Mouse (Mus musculus): ENCODE measurements around the gene 2210016F16Rik.
A peak's percentile ranks its signal among the peaks of the same experiment; 100 is the strongest.
"Not testable (repeated sequence)": the region's sequence is repeated elsewhere in the genome, so short reads cannot be mapped to it uniquely, and the experiment has no call there.

2210016F16Rik gene

DNA sequence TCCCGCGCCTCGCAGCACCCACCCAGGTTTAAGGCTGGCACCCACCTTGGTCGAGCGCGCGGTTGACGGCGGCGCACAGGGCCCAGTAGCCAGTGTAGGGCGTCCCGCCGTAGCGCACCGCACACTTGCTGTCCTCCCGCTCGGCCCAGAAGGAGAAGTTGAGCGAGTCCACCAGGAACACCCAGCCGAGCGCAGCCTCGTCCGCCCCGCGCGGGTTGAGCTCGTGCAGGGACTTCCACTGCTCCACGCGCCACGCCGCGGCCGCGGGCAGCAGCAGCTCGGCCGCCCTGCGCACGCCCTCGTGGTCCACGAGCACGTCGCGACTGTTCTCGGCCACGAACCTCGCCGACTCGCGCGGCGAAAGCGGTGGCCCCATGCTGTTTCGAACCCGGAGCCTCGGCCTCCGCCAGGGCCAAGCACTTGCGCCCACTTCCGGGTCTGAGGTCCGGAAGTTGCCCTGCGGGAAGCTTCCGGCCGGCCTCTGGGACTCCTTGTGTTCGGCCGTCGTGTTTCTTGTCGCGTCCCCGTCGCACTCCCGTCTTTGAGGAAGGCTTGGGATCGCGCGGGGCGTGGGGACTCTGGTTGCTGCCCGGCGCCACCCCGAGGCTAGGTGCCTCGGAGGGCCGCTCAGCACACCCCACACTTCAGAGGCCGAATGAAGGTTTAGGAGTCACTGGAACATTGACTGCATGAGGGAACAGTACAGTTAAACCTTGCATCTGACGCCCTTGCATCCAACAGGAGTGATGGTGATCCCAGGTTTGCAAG is at the start of gene 2210016F16Rik:
2210016F16Rik (minus strand) TSS at position 447 of the 768 bp plus-strand sequence.
- DNase-seq (ENCODE audit: low read depth), result no peak

GRCm38 (mm10) chr13:58423061-58423660 is 38.1 kb upstream of the 2210016F16Rik start:
- no peak for DNase-seq (ENCODE audit: low read depth)

DNA sequence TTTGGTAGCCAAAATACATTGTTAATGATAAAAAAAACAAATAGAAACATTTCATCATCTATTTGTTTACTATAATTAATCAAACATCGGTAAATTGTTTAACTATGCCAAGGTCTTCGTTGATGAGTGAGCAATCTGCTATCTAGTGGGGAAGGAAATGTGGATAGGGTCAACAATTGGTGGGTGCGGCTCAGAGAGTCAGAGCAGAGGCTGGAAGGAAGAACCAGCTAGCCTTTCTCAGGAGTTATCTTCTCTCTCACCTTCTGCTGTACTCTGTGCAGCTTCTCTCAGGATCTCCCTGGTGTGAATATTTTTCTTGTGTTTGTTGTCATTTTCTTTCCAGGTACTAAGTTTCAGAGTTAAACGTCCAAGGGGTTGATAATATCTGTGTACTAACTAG is 37.2 kb upstream of the 2210016F16Rik start:
- DNase-seq (ENCODE audit: low read depth), result no peak

DNA sequence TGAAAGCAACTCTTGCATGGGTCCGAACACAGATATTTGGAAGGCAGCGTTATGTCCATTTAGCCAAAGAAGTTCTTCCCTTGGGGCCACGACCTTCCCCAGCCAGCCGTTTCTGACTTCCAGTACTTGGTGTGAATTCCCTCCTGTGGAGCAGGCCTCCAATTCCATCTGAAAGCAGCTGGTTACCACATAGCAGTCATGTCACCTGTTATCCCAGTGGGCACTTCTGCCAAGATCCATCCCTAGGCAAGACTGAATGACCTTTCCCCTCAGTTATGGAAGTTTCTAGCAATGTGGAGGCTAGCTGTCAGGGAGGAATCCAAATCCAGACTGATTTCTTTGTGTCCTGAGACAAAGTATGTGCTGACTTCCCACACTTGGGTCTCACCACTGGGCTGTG is 36.0 kb upstream of the 2210016F16Rik start:
- no peak for DNase-seq (ENCODE audit: low read depth)

- no peak for DNase-seq (ENCODE audit: low read depth)
Observed at GRCm38 (mm10) chr13:58419266-58419665, 34.2 kb upstream of the 2210016F16Rik start.

- DNase-seq (ENCODE audit: low read depth), result no peak
Observed at GRCm38 (mm10) chr13:58418656-58419055, 33.6 kb upstream of the 2210016F16Rik start.

DNA sequence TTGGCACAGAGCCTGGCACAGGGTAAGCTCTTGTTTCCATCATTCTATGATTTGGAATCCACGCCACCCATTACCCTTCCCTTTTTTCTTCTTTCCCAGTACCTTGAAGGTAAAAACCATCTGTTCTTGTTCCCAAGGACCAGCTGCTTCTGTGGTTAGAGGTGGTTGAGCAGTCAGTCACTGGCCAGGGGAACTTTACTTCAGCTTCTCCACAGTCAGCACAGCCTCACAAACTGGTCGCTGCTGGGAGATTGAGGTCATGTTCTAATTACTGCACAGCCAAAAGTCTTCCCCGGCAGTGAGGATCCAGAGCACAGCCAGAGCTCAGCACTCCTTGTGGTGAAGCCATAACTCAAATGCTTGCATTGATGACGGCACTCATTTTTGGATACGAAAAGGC is 30.8 kb upstream of the 2210016F16Rik start:
- no peak for DNase-seq (ENCODE audit: low read depth)

DNA sequence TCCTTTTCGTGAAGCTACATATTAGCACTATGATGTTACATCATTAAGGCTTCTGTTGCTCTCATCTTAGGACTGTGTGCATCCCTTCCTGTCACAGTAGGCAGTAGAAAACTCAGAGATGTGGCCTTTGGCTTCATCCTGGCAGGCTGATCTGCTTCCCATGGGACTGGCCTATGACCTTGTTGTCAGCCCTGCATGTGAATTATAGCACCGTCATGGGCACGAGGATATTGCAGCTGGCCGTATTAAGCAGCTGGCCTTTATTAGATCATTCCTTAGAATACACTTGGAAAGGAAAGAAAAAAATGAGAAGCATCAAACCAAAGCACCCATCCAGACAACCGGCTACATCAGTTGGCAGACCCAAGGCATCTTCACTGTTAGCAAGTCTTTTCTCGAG is 30.3 kb upstream of the 2210016F16Rik start:
- DNase-seq (ENCODE audit: low read depth), result no peak

DNA sequence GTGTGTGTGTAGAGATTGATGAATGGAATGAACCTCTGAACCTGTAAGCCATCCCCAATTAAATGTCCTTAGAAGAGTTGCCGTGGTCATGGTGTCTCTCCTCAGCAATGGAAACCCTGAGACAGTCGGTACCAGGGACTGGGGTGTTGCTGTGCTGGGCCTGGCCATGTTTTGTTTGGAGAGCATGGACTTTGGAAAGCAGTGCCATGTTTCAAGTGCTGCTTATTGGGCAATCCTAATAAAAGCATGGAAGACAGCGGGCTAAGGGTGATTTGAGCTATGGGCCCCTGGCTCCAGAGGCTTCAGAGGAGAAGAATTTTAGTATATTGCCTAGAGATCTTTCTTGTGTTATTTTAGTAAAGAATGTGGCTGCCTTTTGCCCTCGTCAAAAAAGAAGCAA is 26.0 kb upstream of the 2210016F16Rik start:
- DNase-seq (ENCODE audit: low read depth), result no peak

GRCm38 (mm10) chr13:58403243-58403642 is 18.2 kb upstream of the 2210016F16Rik start, which contains the start of gene Hnrnpk:
Gene Hnrnpk, minus strand, starts transcription at chr13:58403343.
- DNase-seq (ENCODE audit: low read depth), result not testable (repeated sequence)

DNA sequence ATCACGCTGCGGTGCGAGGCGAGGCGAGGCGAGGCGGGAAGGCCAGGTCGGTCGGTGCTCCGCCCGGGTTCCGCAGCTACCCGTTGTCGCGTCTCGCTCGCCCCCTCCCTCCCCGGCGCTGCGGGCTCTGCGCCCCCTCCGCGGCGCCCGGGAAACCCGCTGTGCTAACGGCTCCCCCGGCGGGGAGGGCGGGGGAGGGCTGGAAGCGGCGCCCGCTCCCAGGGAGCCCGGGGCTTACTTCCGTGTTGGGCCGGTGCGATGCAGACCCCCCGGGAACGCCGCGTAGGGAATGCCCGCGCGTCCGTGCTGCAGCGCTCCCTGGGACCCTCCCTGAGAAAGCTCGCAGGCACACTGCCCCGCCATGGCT is 17.7 kb upstream of the 2210016F16Rik start:
- DNase-seq (ENCODE audit: low read depth), result no peak

DNA sequence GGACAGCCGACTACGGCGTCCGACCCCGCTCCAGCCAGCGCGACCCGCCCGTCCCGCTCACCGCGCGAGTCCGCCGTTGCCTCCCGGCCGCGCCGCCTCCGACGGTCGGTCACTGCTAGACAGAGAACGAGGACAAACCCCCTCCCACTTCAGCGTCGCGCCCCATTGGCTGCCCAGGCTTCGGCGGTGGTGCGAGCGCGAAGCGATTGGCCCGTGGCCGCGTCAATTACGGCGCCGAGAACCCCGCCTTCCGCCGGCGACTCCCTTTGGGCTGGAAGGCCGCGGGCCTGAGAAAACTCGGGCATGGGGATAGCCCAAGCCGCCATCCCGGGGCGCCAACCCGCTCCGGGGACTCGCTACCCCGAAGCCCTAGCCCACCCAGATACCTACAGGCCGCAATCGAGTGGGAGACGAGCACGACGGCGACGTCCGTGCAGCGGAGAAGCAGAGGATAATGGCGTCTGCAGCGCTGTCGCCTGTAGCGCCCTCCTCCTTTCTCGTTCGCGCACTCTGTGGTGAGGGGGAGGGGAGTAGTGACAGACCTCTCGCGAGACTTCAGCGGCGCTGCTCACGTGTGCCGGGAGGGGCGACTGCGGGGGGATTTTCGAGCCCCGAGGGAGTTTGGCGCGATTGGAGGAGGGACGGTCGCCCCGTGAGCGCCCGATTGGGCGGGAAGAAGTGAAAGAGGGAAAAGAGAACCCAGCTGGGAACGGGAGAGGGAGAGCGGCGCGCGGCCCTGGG is 17.1 kb upstream of the 2210016F16Rik start, which contains the start of gene Rmi1:
Rmi1 (plus strand) TSS at position 246 of the 741 bp plus-strand sequence.
- DNase-seq (ENCODE audit: low read depth), result peak; percentile 95

GRCm38 (mm10) chr13:58401135-58402002 is 16.3 kb upstream of the 2210016F16Rik start:
- no peak for DNase-seq (ENCODE audit: low read depth)

DNA sequence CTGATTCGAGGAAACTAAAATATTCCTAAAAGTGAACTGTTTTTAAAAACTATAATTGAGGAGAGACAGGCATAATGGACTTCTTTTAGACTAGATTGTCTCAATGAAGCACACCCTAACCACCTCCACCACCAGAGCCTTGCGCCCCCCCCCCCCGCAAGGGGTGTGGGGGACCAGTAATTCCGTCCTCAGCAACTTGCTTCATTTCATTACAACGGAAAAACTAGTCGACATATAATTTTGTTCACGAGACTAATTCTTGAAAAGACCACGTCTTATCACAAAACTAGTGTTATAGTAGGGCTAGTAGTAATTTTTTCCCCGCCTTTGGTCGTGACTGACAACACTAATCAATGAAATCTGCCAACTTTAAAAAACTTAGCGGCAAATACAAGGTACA is 15.6 kb upstream of the 2210016F16Rik start:
- DNase-seq (ENCODE audit: low read depth), result no peak

GRCm38 (mm10) chr13:58397651-58398050 is 12.6 kb upstream of the 2210016F16Rik start:
- DNase-seq (ENCODE audit: low read depth), result no peak

DNA sequence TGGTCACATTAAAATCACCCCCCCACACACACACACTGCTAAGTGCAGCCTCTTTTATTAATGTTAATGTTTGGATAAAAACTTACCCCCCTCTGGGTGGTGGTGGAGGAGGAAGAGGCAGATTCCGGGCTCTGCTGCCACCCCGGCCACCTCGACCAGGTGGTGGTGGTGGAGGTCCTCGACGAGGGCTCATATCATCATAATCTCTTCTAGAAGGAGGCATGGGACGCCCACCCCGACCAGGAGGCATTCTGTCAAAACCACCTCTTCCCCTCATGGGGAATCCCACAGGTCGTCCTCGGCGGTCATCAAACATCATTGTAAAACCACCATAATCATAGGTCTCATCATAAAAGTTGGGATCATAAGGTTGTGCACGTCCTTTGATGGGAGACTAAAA is 9.4 kb upstream of the 2210016F16Rik start:
- not testable (repeated sequence) for DNase-seq (ENCODE audit: low read depth)

- no peak for DNase-seq (ENCODE audit: low read depth)
Observed at GRCm38 (mm10) chr13:58389324-58389951, 4.4 kb upstream of the 2210016F16Rik start.

- no peak for DNase-seq (ENCODE audit: low read depth)
Observed at GRCm38 (mm10) chr13:58388379-58388778, 3.4 kb upstream of the 2210016F16Rik start.

DNA sequence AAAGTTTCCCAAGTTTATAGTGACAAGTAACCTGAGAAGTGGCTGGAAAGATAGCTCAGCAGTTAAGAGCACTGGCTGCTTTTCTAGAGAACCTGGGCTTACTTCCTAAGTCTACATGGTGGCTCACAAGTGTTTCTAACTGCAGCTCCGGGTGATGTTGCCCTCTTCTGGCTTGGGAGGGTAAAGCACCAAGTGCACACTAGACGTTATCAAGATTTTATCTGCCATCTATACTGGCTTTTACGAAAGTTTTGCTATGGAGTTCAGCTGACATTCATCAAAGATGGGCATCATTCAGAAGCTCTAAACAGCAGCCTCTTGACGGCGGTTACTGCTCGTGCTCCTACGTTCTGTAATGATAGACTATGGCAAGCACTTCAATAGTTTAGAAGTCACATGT is 2.9 kb upstream of the 2210016F16Rik start:
- peak; percentile 75 for DNase-seq (ENCODE audit: low read depth)

DNA sequence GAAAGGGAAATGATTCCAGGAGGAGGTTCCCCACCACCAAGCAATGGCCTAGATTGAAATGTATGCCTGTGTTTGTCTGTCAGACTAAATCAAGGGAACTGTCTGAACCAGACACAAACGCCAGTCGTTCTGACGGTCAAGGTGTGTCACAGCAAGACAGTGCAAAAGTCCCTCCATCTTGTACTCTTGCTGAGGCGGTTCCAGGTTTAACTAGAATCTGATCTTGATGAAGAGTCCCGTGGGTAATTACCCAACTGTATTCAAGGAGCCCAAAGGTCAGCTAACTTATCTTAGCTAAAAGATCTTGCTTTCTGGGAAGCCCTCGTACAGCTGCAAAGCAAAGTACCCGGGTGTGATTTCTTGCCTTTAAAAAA is 509 bp upstream of the 2210016F16Rik start:
- DNase-seq (ENCODE audit: low read depth), result no peak

GRCm38 (mm10) chr13:58384371-58384770 is 654 bp downstream of the 2210016F16Rik start:
- no peak for DNase-seq (ENCODE audit: low read depth)

GRCm38 (mm10) chr13:58373153-58373470 is 11.9 kb downstream of the 2210016F16Rik start:
- no peak for DNase-seq (ENCODE audit: low read depth)

Data from c-Kit-positive CD71-positive TER-119-negative erythroid progenitor cells, embryonic 14.5 days (primary cell).